Mouse (Mus musculus) hindbrain, embryonic 11.5 days (tissue): ENCODE measurements around the gene Cers1. TPM values are rescaled to one million over a fixed set of nuclear protein-coding genes. Genes with fewer than 3 reads are reported as not detected.

Experiments used
- ATAC-seq: fragments of 200-750 bp; cut with Nextera tagmentation; 2 replicates; pipeline ENCODE4 v1.8.0; 2017; ENCODE audit warnings: mild to moderate bottlenecking, moderate TSS enrichment, moderate library complexity; ENCODE audit not compliant: low FRiP score
- DNase-seq: peaks from one replicate; pipeline ENCODE4 v3.0.0-alpha.2; 2015; ENCODE audit warnings: low spot score
- H3K27ac ChIP-seq: fragments of 300-500 bp; sonication (generic); 2 replicates; pipeline ENCODE4 v1.5.1; 2014; ENCODE audit warnings: mild to moderate bottlenecking, low read depth, low read length
- H3K27me3 ChIP-seq: fragments of 300-500 bp; sonication (generic); 2 replicates; pipeline ENCODE4 v1.6.1; 2014; ENCODE audit warnings: mild to moderate bottlenecking, low read length, moderate library complexity, mixed read lengths; ENCODE audit not compliant: control insufficient read depth, insufficient read depth
- H3K36me3 ChIP-seq: fragments of 300-500 bp; sonication (generic); 2 replicates; pipeline ENCODE4 v1.6.1; 2014; ENCODE audit warnings: mild to moderate bottlenecking, low read length, moderate library complexity, mixed read lengths; ENCODE audit not compliant: control insufficient read depth, insufficient read depth
- H3K4me1 ChIP-seq: fragments of 300-500 bp; sonication (generic); replicated peaks from 2 replicates; pipeline ENCODE4 v1.6.1; 2014; ENCODE audit warnings: low read length, mixed read lengths; ENCODE audit not compliant: control insufficient read depth, insufficient read depth
- H3K4me2 ChIP-seq: fragments of 300-500 bp; sonication (generic); replicated peaks from 2 replicates; pipeline ENCODE4 v1.6.1; 2014; ENCODE audit warnings: mild to moderate bottlenecking, low read depth, low read length
- H3K4me3 ChIP-seq: fragments of 300-500 bp; sonication (generic); 2 replicates; pipeline ENCODE4 v1.5.1; 2014; ENCODE audit warnings: low read depth, low read length
- H3K9ac ChIP-seq: fragments of 300-500 bp; sonication (generic); 2 replicates; pipeline ENCODE4 v1.6.1; 2014; ENCODE audit warnings: low read depth, low read length
- H3K9me3 ChIP-seq: fragments of 300-500 bp; sonication (generic); 2 replicates; pipeline ENCODE4 v1.6.1; 2016; ENCODE audit warnings: low read length; ENCODE audit not compliant: control insufficient read depth
- WGBS: fragments of 180-500 bp; shearing (Covaris S2); extraction: QIAGEN DNeasy Blood & Tissue Kit; methylation state at CpG from one replicate; pipeline ENCODE4 v1.1.7; 2014; 5-methylcytosine and 5-hydroxymethylcytosine counted together
- polyA plus RNA-seq: library from polyadenylated mRNA; unstranded; fragments of >200 nt; fragmentation: Nextera tagmentation; extraction: Ambion mirVana; gene quantifications from 2 replicates; pipeline ENCODE4 v1.2.1, GENCODE M21; 2014

The Cers1 gene
- polyA plus RNA-seq, 1 experiment from 2014 or later, result 5.7 TPM

DNA sequence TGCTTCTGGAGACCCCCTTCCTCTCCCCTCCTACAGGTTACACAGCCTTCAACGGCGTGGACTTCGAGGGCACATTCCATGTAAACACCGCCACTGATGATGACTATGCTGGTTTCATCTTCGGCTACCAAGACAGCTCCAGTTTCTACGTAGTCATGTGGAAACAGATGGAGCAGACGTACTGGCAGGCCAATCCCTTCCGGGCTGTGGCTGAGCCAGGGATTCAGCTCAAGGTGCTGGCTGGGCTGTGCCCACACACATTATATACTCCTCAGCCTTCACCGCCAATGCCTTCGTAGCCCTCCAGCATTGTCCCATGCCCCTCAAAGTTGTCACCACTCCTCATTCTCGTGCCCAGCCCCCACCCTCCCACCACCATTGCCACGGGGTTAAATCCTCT is 64.5 kb downstream of the Cers1 start:
- H3K27me3 ChIP-seq, result peaks cover 40% of the 10 kb centered on the region
- no peak for ATAC-seq

More for the DNA sequence above, 64.5 kb downstream of the Cers1 start:
- H3K4me3 ChIP-seq, result no peak overlapping the region
- no peak overlapping the region for H3K4me2 ChIP-seq
- 88% methylated on average over 12 of the region's 12 CpGs for WGBS
- no peaks in the 10 kb centered on the region for H3K9me3 ChIP-seq
- DNase-seq, result no peak
- H3K9ac ChIP-seq, result no peak overlapping the region
- H3K36me3 ChIP-seq, result no peaks in the 10 kb centered on the region
- H3K27ac ChIP-seq, result no peak overlapping the region
- H3K4me1 ChIP-seq, result no peaks in the 10 kb centered on the region

Other genes with a start within 250 kb of the Cers1 start
- 0.86 and 1.4 TPM in 2 replicates for gene Tm6sf2, start 242.9 kb upstream of the Cers1 start, polyA plus RNA-seq
- gene Hapln4, start 232.3 kb upstream of the Cers1 start, polyA plus RNA-seq, result 0.22 TPM in 1 of 2 replicates, not detected in the other
- 71.3 and 74.5 TPM in 2 replicates for gene Ncan, start 194.9 kb upstream of the Cers1 start, polyA plus RNA-seq
- gene Nr2c2ap, start 184.4 kb upstream of the Cers1 start, polyA plus RNA-seq, result 16.7 and 19.2 TPM in 2 replicates
- 10.9 and 14.6 TPM in 2 replicates for gene Rfxank, start 176.6 kb upstream of the Cers1 start, polyA plus RNA-seq
- gene Borcs8, start 176.3 kb upstream of the Cers1 start, polyA plus RNA-seq, result 48.4 and 49.0 TPM in 2 replicates
- gene Mef2b, start 176.1 kb upstream of the Cers1 start, polyA plus RNA-seq, result 0.28 and 0.32 TPM in 2 replicates
- 22.3 and 24.3 TPM in 2 replicates for gene Tmem161a, start 143.4 kb upstream of the Cers1 start, polyA plus RNA-seq
- gene Slc25a42, start 103.5 kb upstream of the Cers1 start, polyA plus RNA-seq, result 1.5 and 2.0 TPM in 2 replicates
- gene Sugp2, start 81.5 kb upstream of the Cers1 start, polyA plus RNA-seq, result 46.5 and 46.8 TPM in 2 replicates
- gene Armc6, start 81.3 kb upstream of the Cers1 start, polyA plus RNA-seq, result 34.0 and 37.5 TPM in 2 replicates
- gene Homer3, start 32.9 kb upstream of the Cers1 start, polyA plus RNA-seq, result 50.4 and 51.6 TPM in 2 replicates
- gene Ddx49, start 13.3 kb upstream of the Cers1 start, polyA plus RNA-seq, result 43.3 and 50.1 TPM in 2 replicates
- 268 and 278 TPM in 2 replicates for gene Cope, start 13.3 kb upstream of the Cers1 start, polyA plus RNA-seq
- 1.3 TPM in 2 replicates for gene Gdf1, start 14.0 kb downstream of the Cers1 start, polyA plus RNA-seq
- gene Upf1, start 37.5 kb downstream of the Cers1 start, polyA plus RNA-seq, result 21.4 TPM in 2 replicates
- 0.08 and 0.11 TPM in 2 replicates for gene Comp, start 57.8 kb downstream of the Cers1 start, polyA plus RNA-seq
- gene Crtc1, start 123.8 kb downstream of the Cers1 start, polyA plus RNA-seq, result 13.6 and 14.2 TPM in 2 replicates
- gene Klhl26, start 161.2 kb downstream of the Cers1 start, polyA plus RNA-seq, result 11.1 and 12.8 TPM in 2 replicates
- 15.6 and 19.6 TPM in 2 replicates for gene Tmem59l, start 171.6 kb downstream of the Cers1 start, polyA plus RNA-seq
- 2.4 and 6.6 TPM in 2 replicates for gene Crlf1, start 177.4 kb downstream of the Cers1 start, polyA plus RNA-seq
- gene Rex1bd, start 191.0 kb downstream of the Cers1 start, polyA plus RNA-seq, result 129 and 136 TPM in 2 replicates
- gene Uba52, start 195.0 kb downstream of the Cers1 start, polyA plus RNA-seq, result 814 and 839 TPM in 2 replicates
- 226 and 243 TPM in 2 replicates for gene Fkbp8, start 211.9 kb downstream of the Cers1 start, polyA plus RNA-seq
- 48.3 and 52.6 TPM in 2 replicates for gene Kxd1, start 212.2 kb downstream of the Cers1 start, polyA plus RNA-seq
- 15.4 and 16.5 TPM in 2 replicates for gene Ell, start 223.7 kb downstream of the Cers1 start, polyA plus RNA-seq